Mouse (Mus musculus) heart, embryonic 14.5 days (tissue): ENCODE results near the gene Rps6kl1. TPM values are rescaled to one million over a fixed set of nuclear protein-coding genes. Genes with fewer than 3 reads are reported as not detected.

Experiments used
- ATAC-seq: fragments of 200-750 bp; cut with Nextera tagmentation; 2 replicates; pipeline ENCODE4 v1.8.0; 2017; ENCODE audit warnings: low read depth, moderate TSS enrichment; ENCODE audit not compliant: insufficient number of reproducible peaks, insufficient read depth, low FRiP score
- H3K27ac ChIP-seq, 2 experiments: fragments of 200-500 bp in 1 of 2; fragments of 300-500 bp in 1 of 2; sonication (generic) in 1 of 2; replicated peaks in 1 of 2; 2 replicates each; pipeline ENCODE4 v1.5.1; 2012 to 2014; ENCODE audit warnings: low read depth in 2 of 2, low read length in 2 of 2, control low read depth in 1 of 2, mild to moderate bottlenecking in 1 of 2, mixed read lengths in 1 of 2; ENCODE audit not compliant: control insufficient read depth in 1 of 2, insufficient read depth in 1 of 2
- H3K27me3 ChIP-seq: fragments of 300-500 bp; sonication (generic); 2 replicates; pipeline ENCODE4 v1.6.1; 2014; ENCODE audit warnings: mild to moderate bottlenecking, low read length, control low read depth; ENCODE audit not compliant: control insufficient read depth, insufficient read depth
- H3K36me3 ChIP-seq: fragments of 300-500 bp; sonication (generic); 2 replicates; pipeline ENCODE4 v1.6.1; 2014; ENCODE audit warnings: mild to moderate bottlenecking, control low read depth, low read length, mixed read lengths; ENCODE audit not compliant: control insufficient read depth, insufficient read depth
- H3K4me1 ChIP-seq, 2 experiments: fragments of 200-500 bp in 1 of 2; fragments of 300-500 bp in 1 of 2; sonication (generic) in 1 of 2; 2 replicates each; pipeline ENCODE4 v1.6.1; 2012 to 2014; ENCODE audit warnings: low read length in 2 of 2, control low read depth in 1 of 2, mixed read lengths in 1 of 2; ENCODE audit not compliant: control insufficient read depth in 2 of 2, insufficient read depth in 2 of 2
- H3K4me2 ChIP-seq: fragments of 300-500 bp; sonication (generic); 2 replicates; pipeline ENCODE4 v1.6.1; 2014; ENCODE audit warnings: mild to moderate bottlenecking, low read length
- H3K4me3 ChIP-seq, 2 experiments: fragments of 200-500 bp in 1 of 2; fragments of 300-500 bp in 1 of 2; sonication (generic) in 1 of 2; 2 replicates each; pipeline ENCODE4 v1.5.1; 2012 to 2014; ENCODE audit warnings: low read length in 2 of 2, mild to moderate bottlenecking in 2 of 2, control low read depth in 1 of 2, low read depth in 1 of 2, moderate library complexity in 1 of 2; ENCODE audit not compliant: control insufficient read depth in 1 of 2, insufficient read depth in 1 of 2
- H3K9ac ChIP-seq: fragments of 300-500 bp; sonication (generic); 2 replicates; pipeline ENCODE4 v1.6.1; 2014; ENCODE audit warnings: mild to moderate bottlenecking, low read length
- H3K9me3 ChIP-seq: fragments of 300-500 bp; sonication (generic); 2 replicates; pipeline ENCODE4 v1.6.1; 2016; ENCODE audit warnings: low read length, control low read depth; ENCODE audit not compliant: control insufficient read depth
- WGBS: fragments of 180-500 bp; shearing (Covaris S2); extraction: QIAGEN DNeasy Blood & Tissue Kit; methylation state at CpG from one replicate; pipeline ENCODE4 v1.1.7; 2014; 5-methylcytosine and 5-hydroxymethylcytosine counted together
- polyA plus RNA-seq: library from polyadenylated mRNA; unstranded; fragments of >200 nt; fragmentation: Nextera tagmentation; extraction: Ambion mirVana; gene quantifications from 2 replicates; pipeline ENCODE4 v1.2.1, GENCODE M21; 2014

Rps6kl1 gene
- polyA plus RNA-seq, 1 experiment from 2014 or later, result 1.1 TPM

- Histone ChIP-seq H3K9me3 (no peaks in the 10 kb centered on the region), H3K9ac (no peak overlapping the region), H3K4me3 (no peak overlapping the region), H3K36me3 (peaks cover 97% of the 10 kb centered on the region), H3K4me1 (no peaks in the 10 kb centered on the region), H3K27ac (no peak overlapping the region), H3K4me2 (no peak overlapping the region), H3K27me3 (no peaks in the 10 kb centered on the region)
- 78% methylated on average over 8 of the region's 8 CpGs for WGBS
- no peak for ATAC-seq
Observed at GRCm38 (mm10) chr12:85126986-85127603, 24.0 kb downstream of the Rps6kl1 start.

- Histone ChIP-seq H3K27ac (no peak overlapping the region), H3K36me3 (peaks cover 98% of the 10 kb centered on the region), H3K9me3 (no peaks in the 10 kb centered on the region), H3K4me3 (no peak overlapping the region), H3K4me2 (no peak overlapping the region), H3K9ac (no peak overlapping the region), H3K4me1 (no peaks in the 10 kb centered on the region), H3K27me3 (no peaks in the 10 kb centered on the region)
- no peak for ATAC-seq
- 96% methylated on average over 5 of the region's 5 CpGs for WGBS
Observed at GRCm38 (mm10) chr12:85124751-85125150, 26.3 kb downstream of the Rps6kl1 start.

- no peak for ATAC-seq
Observed at GRCm38 (mm10) chr12:85123645-85124044, 27.4 kb downstream of the Rps6kl1 start.

GRCm38 (mm10) chr12:85123108-85123530 is 27.9 kb downstream of the Rps6kl1 start:
- no peak for ATAC-seq
- Histone ChIP-seq H3K4me3 (no peak overlapping the region), H3K9ac (no peak overlapping the region), H3K27me3 (no peaks in the 10 kb centered on the region), H3K36me3 (peaks cover 100% of the 10 kb centered on the region), H3K9me3 (no peaks in the 10 kb centered on the region), H3K4me1 (no peaks in the 10 kb centered on the region), H3K27ac (no peak overlapping the region), H3K4me2 (no peak overlapping the region)
- 87% methylated on average over 9 of the region's 9 CpGs for WGBS

More at GRCm38 (mm10) chr12:85123645-85124044, 27.4 kb downstream of the Rps6kl1 start:
- H3K27me3 ChIP-seq, result no peaks in the 10 kb centered on the region
- no peak overlapping the region for H3K27ac ChIP-seq
- no peak overlapping the region for H3K9ac ChIP-seq
- 83% methylated on average over 11 of the region's 11 CpGs for WGBS
- peaks cover 100% of the 10 kb centered on the region for H3K36me3 ChIP-seq
- no peaks in the 10 kb centered on the region for H3K9me3 ChIP-seq
- no peak overlapping the region for H3K4me3 ChIP-seq
- no peaks in the 10 kb centered on the region for H3K4me1 ChIP-seq
- H3K4me2 ChIP-seq, result no peak overlapping the region

DNA sequence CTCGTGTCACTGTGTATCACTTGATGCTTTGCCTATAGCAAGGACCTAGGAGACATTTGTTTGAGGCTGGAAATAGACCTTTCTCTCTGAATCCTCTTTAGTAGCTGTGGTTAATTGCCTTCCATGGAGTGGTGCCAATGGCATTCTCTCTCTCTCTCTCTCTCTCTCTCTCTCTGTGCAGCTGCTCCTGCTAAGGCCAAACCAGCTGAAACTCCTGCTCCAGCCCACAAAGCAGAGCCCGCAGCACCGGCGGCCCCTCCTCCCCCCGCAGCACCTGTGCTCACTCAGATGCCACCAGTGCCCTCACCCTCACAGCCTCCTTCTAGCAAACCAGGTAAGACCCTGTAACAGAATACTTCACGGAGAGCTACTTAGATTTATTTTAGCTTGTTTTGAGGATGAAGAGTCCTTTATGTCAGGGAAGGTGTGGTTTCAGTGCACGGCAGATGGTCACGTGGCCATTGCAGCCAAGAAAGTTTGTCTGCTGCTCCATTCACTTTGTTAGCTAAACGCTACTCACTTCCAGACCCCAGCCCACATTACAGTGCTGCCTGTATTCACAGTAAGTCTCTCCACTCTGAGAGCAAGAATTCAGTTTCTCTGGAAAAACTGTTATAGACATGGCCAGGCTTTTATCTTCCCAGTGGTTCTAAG is 29.1 kb downstream of the Rps6kl1 start:
- H3K4me3 ChIP-seq, result no peak overlapping the region
- no peak for ATAC-seq
- no peak overlapping the region for H3K27ac ChIP-seq
- no peaks in the 10 kb centered on the region for H3K27me3 ChIP-seq
- H3K4me1 ChIP-seq, result no peaks in the 10 kb centered on the region
- peaks cover 94% of the 10 kb centered on the region for H3K36me3 ChIP-seq
- 86% methylated on average over 9 of the region's 9 CpGs for WGBS
- H3K9ac ChIP-seq, result no peak overlapping the region
- H3K9me3 ChIP-seq, result no peaks in the 10 kb centered on the region
- no peak overlapping the region for H3K4me2 ChIP-seq

- no peak for ATAC-seq
- Histone ChIP-seq H3K27me3 (no peaks in the 10 kb centered on the region), H3K4me1 (peaks cover 7 to 28% of the 10 kb centered on the region in 2 experiments), H3K9me3 (no peaks in the 10 kb centered on the region), H3K36me3 (peaks cover 63% of the 10 kb centered on the region), H3K4me3 (no peak overlapping the region), H3K4me2 (no peak overlapping the region), H3K27ac (no peak overlapping the region), H3K9ac (no peak overlapping the region)
- WGBS, result 71% methylated on average over 7 of the region's 7 CpGs
Observed at GRCm38 (mm10) chr12:85115678-85116077, 35.4 kb downstream of the Rps6kl1 start.

DNA sequence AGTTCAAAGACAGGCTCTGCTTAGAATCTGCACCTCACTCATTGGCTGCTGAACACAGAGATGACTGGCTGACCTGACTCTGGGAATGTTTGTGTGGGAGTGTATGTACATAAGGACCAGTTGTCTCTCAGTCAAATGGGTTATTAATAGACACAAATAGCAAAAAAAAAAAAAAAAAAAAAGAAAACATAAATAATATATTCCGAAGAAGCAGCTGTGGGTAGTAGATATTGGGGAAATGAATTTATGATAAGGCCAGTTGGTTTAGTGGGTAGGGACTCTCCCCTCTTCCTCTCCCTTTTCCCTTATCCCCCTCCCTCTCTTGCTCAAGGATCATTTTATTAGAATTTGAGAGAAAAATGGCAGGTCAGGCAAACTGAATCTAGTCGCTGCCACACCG is 37.1 kb downstream of the Rps6kl1 start:
- no peaks in the 10 kb centered on the region for H3K27me3 ChIP-seq
- no peak overlapping the region for H3K9ac ChIP-seq
- H3K4me2 ChIP-seq, result no peak overlapping the region
- ATAC-seq, result no peak
- H3K4me1 ChIP-seq, result peaks cover 10 to 33% of the 10 kb centered on the region in 2 experiments
- no peaks in the 10 kb centered on the region for H3K9me3 ChIP-seq
- H3K36me3 ChIP-seq, result peaks cover 46% of the 10 kb centered on the region
- 80% methylated on average over 3 of the region's 3 CpGs for WGBS
- H3K27ac ChIP-seq, result no peak overlapping the region
- no peak overlapping the region for H3K4me3 ChIP-seq
